Mouse (Mus musculus): Measurements from ENCODE around the gene Shld1. TPM values are rescaled to one million over a fixed set of nuclear protein-coding genes. Genes with fewer than 3 reads are reported as not detected.

Shld1 gene
- polyA plus RNA-seq, 1 experiment from 2014 or later, result 16.9 TPM

DNA sequence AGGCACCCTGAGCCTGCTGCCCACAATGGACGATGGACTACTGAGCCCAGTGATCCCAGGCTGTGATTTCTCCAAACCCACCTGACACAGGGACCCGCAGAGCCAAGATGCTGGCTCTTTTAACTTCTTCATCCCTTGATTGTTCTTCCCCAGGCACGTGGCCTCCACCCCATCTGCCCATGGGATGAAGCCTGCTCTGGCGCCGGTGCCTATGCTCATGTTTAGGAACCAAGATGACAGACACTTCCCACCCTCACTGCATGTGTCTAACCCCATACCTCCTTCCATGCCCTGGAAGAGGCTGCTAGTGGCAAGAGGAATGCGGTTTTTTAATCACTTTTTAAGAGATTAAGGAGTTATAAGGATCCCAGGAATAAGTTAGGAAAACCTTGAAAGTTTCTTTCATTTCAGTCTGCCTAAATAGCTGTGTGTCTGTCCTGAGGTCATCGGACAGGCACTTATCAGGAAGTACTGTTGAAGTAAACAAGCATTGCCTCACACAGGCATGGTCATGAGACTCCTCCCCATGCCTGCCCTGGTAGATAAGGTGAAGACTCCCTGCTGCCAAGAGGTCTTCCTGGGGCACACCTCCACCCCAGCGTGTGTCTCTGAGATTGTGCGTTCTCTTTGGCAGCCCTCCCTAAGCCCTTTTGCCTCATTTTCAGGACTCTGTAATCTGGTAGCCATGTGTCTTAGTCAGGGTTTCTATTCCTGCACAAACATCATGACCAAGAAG, 8.8 kb downstream of the Shld1 start:
- 87% methylated on average over 9 of the region's 9 CpGs for WGBS
- no peak overlapping the region for H3K9ac ChIP-seq

DNA sequence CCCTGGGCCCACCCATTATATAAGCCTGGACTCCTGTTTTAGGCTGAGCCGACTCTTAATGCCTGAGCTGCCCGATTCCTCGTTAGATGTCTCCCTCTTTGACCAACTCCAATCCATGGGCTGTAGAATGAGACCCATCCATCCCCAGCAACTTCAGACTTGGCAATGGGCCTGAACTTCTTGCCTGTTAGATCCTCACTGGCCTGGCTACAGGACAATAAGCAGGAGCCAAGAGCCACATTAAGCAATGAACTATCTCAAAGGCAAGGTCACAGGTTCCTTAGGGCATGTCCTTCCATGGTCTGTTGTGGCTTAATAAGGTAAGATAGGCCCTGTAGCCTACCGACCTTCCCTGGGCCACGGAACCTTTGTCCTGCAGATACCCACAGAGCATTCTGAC, 9.8 kb downstream of the Shld1 start:
- no peak overlapping the region for H3K9ac ChIP-seq
- 80% methylated on average over 5 of the region's 5 CpGs for WGBS
- no peaks in the 10 kb centered on the region for H3K9me3 ChIP-seq
- ATAC-seq (ENCODE audit: insufficient number of reproducible peaks, low FRiP score, low TSS enrichment, low read depth), result no peak
- H3K36me3 ChIP-seq, result peaks cover 10% of the 10 kb centered on the region
- no peak overlapping the region for H3K4me2 ChIP-seq
- H3K27ac ChIP-seq, result no peak overlapping the region
- no peak overlapping the region for H3K4me3 ChIP-seq
- no peaks in the 10 kb centered on the region for H3K27me3 ChIP-seq
- H3K4me1 ChIP-seq, result no peaks in the 10 kb centered on the region

More for the DNA sequence above, 8.8 kb downstream of the Shld1 start:
- no peaks in the 10 kb centered on the region for H3K9me3 ChIP-seq
- H3K4me2 ChIP-seq, result no peak overlapping the region
- no peaks in the 10 kb centered on the region for H3K4me1 ChIP-seq
- H3K36me3 ChIP-seq, result peaks cover 10% of the 10 kb centered on the region
- H3K27ac ChIP-seq, result no peak overlapping the region
- H3K4me3 ChIP-seq, result no peak overlapping the region
- H3K27me3 ChIP-seq, result no peaks in the 10 kb centered on the region
- no peak for ATAC-seq (ENCODE audit: insufficient number of reproducible peaks, low FRiP score, low TSS enrichment, low read depth)

DNA sequence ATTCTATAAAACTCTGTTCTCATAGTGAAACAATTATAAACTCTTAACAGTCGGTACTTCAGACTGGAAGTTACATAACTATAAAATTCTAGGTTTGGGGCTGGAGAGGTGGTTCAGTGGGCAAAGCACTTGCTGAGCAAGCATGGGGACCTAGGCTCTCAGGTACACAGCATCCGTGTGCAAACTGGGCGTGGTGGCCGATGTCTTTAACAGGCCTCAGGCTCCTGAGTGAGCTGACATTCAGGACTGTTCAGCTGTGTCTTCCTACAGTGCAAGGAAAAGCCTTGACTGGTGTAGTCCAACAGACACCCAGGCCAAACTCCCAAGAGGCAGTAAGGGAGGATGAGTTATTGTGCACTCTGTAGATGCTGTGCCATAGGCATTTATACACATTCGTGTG, 10.5 kb downstream of the Shld1 start:
- Histone ChIP-seq H3K36me3 (peaks cover 10% of the 10 kb centered on the region), H3K9ac (no peak overlapping the region), H3K9me3 (no peaks in the 10 kb centered on the region), H3K4me3 (no peak overlapping the region), H3K27ac (no peak overlapping the region), H3K4me1 (no peaks in the 10 kb centered on the region), H3K4me2 (no peak overlapping the region), H3K27me3 (no peaks in the 10 kb centered on the region)
- no peak for ATAC-seq (ENCODE audit: insufficient number of reproducible peaks, low FRiP score, low TSS enrichment, low read depth)
- WGBS, result 60% methylated on average over 5 of the region's 5 CpGs

DNA sequence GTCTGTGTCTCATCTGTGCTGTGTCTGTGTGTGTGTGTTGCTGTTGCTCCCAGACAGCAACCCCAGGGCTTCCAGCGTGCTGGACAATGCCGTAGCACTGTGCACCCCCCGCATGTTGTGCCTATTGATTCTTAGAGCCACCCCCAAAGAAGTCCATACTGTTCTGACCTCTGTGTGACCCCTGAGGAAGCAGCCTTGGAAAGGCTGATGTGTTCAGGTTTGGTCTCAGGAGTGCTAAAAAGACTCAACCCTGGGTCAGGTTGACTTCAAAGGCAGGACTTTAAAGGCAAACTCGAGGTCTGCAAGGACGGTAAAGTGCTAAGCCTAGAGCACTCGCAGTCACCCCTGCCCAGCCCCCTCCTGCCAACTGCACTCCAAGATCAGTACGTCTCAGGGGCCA, 11.0 kb downstream of the Shld1 start:
- Histone ChIP-seq H3K4me1 (no peaks in the 10 kb centered on the region), H3K4me2 (no peak overlapping the region), H3K27me3 (no peaks in the 10 kb centered on the region), H3K9me3 (no peaks in the 10 kb centered on the region), H3K9ac (no peak overlapping the region), H3K36me3 (peaks cover 11% of the 10 kb centered on the region), H3K4me3 (no peak overlapping the region), H3K27ac (no peak overlapping the region)
- WGBS, result 48% methylated on average over 7 of the region's 7 CpGs
- no peak for ATAC-seq (ENCODE audit: insufficient number of reproducible peaks, low FRiP score, low TSS enrichment, low read depth)

DNA sequence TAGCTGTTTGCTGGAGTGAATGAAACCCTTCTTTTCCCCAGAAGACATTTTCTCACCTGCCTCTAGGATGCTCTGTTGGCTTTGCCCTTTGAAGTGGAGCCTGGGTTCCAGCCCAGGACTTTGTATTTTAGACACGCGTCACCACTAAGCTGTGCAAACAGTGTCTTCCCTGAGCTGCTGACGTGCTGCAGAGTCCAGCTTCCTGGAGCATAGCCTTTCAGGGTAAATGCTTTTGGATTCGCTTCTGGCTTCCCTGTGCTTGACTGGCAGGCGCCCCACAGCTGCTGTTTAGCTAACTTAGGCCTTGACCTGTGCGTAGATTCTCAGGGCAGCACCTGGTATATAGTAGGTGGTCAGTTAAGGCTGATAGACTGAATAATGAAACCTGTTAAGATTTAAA, 11.7 kb downstream of the Shld1 start:
- peaks cover 11% of the 10 kb centered on the region for H3K36me3 ChIP-seq
- H3K4me1 ChIP-seq, result no peaks in the 10 kb centered on the region
- no peak overlapping the region for H3K4me2 ChIP-seq
- H3K27ac ChIP-seq, result no peak overlapping the region
- H3K9me3 ChIP-seq, result no peaks in the 10 kb centered on the region
- no peaks in the 10 kb centered on the region for H3K27me3 ChIP-seq
- 80% methylated on average over 6 of the region's 6 CpGs for WGBS
- H3K4me3 ChIP-seq, result no peak overlapping the region
- no peak for ATAC-seq (ENCODE audit: insufficient number of reproducible peaks, low FRiP score, low TSS enrichment, low read depth)
- no peak overlapping the region for H3K9ac ChIP-seq

DNA sequence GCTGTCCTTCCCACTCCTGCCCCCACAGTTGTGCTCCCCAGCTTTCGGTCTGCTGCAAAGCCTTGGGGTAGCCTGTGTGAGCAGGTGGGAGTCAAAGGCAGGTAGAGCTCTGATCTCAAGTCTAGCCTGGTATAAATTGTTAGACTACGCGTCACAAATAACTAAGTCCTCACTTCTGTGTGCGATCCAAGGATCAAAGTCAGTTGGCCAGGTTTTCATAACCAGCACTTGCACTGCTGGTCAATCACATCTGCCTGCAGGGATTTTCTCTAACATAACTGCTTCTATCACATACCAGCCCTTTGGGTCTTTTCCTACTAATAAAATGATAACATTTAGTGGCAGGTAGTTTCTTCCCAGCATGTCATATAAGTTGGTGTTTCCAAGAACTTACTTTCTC, 14.2 kb downstream of the Shld1 start:
- no peak overlapping the region for H3K9ac ChIP-seq
- peaks cover 9% of the 10 kb centered on the region for H3K36me3 ChIP-seq
- no peak overlapping the region for H3K4me3 ChIP-seq
- no peaks in the 10 kb centered on the region for H3K27me3 ChIP-seq
- no peak overlapping the region for H3K4me2 ChIP-seq
- H3K9me3 ChIP-seq, result no peaks in the 10 kb centered on the region
- ATAC-seq (ENCODE audit: insufficient number of reproducible peaks, low FRiP score, low TSS enrichment, low read depth), result no peak
- H3K27ac ChIP-seq, result no peak overlapping the region
- H3K4me1 ChIP-seq, result no peaks in the 10 kb centered on the region
- 88% methylated on average over 4 of the region's 4 CpGs for WGBS

DNA sequence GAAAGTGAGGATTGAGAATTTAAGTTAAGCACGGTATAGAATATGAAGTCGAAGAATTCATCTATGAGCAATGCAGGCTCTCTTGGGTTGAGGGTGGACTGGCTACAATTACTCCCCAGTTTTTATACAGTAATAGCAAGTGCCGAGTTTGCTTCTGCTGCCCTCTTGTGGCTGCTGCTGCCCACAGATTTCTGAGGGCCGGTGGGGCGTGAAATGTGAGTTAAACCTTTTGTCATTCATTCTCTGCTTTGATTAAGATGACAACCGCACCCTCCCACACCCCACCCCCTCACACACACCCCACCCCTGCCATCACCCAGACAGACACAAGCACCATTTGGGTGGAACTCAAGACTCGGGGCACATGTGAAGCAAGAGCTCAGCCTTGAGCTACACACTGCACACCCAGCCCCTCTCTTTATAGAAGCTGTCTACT, 14.7 kb downstream of the Shld1 start:
- peaks cover 9% of the 10 kb centered on the region; the same call in 1 of the 2 replicates for H3K36me3 ChIP-seq
- no peaks in the 10 kb centered on the region for H3K9me3 ChIP-seq
- no peaks in the 10 kb centered on the region for H3K4me1 ChIP-seq
- 0 out of 2 replicates have a peak, but pooled peaks have one; percentile 65 for ATAC-seq (ENCODE audit: insufficient number of reproducible peaks, low FRiP score, low TSS enrichment, low read depth)
- H3K27ac ChIP-seq, result no peak overlapping the region
- 15% methylated on average over 7 of the region's 7 CpGs for WGBS
- no peak overlapping the region for H3K4me3 ChIP-seq
- no peaks in the 10 kb centered on the region for H3K27me3 ChIP-seq
- no peak overlapping the region for H3K4me2 ChIP-seq
- no peak overlapping the region for H3K9ac ChIP-seq

DNA sequence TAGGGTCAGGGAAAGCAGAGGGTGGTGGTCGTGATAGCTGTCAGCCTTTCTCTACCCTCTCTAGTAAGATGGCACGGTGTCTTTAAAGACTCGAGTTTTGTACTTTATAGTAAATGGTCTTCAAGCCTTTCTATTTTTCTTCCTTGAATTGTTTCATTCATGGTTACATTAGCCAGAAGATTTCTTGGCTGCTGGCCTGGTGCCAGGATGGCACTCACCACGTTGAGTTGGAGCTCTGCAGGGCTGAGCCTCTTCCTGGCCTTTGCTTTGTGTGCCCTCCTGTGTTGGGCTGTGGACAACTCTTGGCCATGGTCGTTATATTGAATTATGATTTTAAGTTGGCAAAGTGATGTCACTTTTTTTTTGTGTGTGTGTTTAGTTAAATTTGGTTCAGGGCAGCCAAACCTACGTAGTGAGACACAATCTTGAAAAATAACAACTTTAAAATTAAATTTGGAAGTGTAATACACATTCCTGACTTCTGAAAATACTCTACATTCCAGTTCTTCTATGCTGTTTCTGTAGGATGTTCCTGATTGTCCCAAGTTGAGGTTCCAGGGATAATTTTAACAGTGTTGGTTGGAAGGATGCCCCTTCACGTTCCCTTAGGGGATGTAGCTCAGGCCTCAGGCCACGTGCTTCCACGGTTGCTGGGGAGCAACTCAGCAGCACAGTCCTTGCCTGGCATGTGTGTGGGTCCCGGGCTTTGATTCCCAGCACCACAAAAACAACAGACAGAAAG, 18.7 kb downstream of the Shld1 start:
- Histone ChIP-seq H3K4me2 (no peak overlapping the region), H3K36me3 (0 out of 2 replicates have a peak, but pooled peaks cover 2% of the 10 kb centered on the region), H3K9ac (no peak overlapping the region), H3K27ac (no peak overlapping the region), H3K27me3 (no peaks in the 10 kb centered on the region), H3K4me1 (no peaks in the 10 kb centered on the region), H3K4me3 (no peak overlapping the region), H3K9me3 (no peaks in the 10 kb centered on the region)
- ATAC-seq (ENCODE audit: insufficient number of reproducible peaks, low FRiP score, low TSS enrichment, low read depth), result no peak
- 80% methylated on average over 10 of the region's 10 CpGs for WGBS

DNA sequence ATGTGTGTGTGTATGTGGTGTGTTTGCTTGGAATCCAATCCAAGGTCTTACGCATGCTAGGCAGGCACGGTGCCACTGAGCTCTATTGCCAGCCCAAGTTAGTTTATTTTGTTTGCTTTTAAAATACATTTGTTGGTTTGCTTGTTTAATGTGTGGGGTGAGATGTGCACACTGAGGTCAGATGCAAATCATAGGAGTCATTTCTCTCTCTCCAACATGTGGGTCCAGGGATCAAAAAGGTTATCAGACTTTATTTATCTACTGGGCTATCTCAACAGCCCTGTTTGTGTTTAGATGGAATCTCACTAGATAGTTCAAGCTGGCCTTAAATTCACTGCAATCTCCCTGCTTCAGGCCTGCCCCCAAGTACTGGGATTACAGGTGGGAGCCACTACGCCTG, 19.6 kb downstream of the Shld1 start:
- H3K9ac ChIP-seq, result no peak overlapping the region
- H3K27ac ChIP-seq, result no peak overlapping the region
- WGBS, result 87% methylated on average over 3 of the region's 3 CpGs
- no peak overlapping the region for H3K4me2 ChIP-seq
- no peaks in the 10 kb centered on the region for H3K9me3 ChIP-seq
- H3K4me3 ChIP-seq, result no peak overlapping the region
- H3K36me3 ChIP-seq, result peaks cover 7% of the 10 kb centered on the region; the same call in 1 of the 2 replicates
- no peaks in the 10 kb centered on the region for H3K4me1 ChIP-seq
- ATAC-seq (ENCODE audit: insufficient number of reproducible peaks, low FRiP score, low TSS enrichment, low read depth), result no peak
- H3K27me3 ChIP-seq, result no peaks in the 10 kb centered on the region

DNA sequence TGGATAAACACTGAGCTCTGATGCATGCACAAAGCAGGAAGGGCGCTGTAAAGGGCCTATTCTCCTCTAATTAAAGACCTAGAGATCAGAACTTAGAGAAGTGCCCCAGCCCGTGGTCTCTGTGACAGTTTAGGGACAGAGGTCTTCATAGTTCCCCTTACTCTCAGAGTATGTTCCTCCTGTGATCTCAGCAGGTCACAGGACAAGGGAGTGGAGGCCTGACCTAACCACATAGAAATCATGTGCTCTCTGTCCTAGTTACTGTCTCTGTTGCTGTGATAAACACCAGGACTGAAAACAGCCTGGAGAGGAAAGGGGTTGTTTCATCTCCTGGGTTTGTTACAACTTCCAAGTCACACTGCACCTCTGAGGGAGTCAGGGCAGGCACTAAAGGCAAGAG, 23.8 kb downstream of the Shld1 start:
- Histone ChIP-seq H3K36me3 (peaks cover 6% of the 10 kb centered on the region; the same call in 1 of the 2 replicates), H3K27ac (no peak overlapping the region), H3K4me3 (no peak overlapping the region), H3K9me3 (no peaks in the 10 kb centered on the region), H3K9ac (no peak overlapping the region), H3K4me1 (no peaks in the 10 kb centered on the region), H3K27me3 (no peaks in the 10 kb centered on the region), H3K4me2 (no peak overlapping the region)
- WGBS, result 75% methylated on average over 2 of the region's 2 CpGs
- no peak for ATAC-seq (ENCODE audit: insufficient number of reproducible peaks, low FRiP score, low TSS enrichment, low read depth)

DNA sequence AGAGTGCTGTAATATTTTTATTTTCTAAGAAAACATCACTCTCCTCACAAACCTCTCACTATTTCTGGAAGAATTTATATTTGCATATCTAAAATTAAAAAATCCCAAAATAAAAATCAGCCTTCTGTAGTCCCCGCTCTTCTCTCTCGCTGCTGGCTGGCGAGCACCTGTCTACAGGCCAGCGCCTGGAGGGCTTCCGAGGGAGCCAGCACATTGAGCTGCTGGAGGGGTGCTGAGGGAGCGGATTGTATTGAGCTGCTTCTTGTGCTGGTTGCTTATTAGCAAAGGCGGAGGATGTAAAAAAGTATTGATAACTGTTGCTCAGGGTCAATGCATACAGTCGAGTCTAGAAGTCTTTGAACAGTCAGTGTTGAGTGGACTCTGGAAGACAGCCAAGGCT, 25.3 kb downstream of the Shld1 start:
- no peak overlapping the region for H3K27ac ChIP-seq
- 60% methylated on average over 8 of the region's 8 CpGs for WGBS
- no peak overlapping the region for H3K4me3 ChIP-seq
- peaks cover 6% of the 10 kb centered on the region; the same call in 1 of the 2 replicates for H3K36me3 ChIP-seq
- no peak overlapping the region for H3K4me2 ChIP-seq
- no peak overlapping the region for H3K9ac ChIP-seq
- no peaks in the 10 kb centered on the region for H3K9me3 ChIP-seq
- H3K4me1 ChIP-seq, result no peaks in the 10 kb centered on the region
- ATAC-seq (ENCODE audit: insufficient number of reproducible peaks, low FRiP score, low TSS enrichment, low read depth), result no peak
- H3K27me3 ChIP-seq, result no peaks in the 10 kb centered on the region

DNA sequence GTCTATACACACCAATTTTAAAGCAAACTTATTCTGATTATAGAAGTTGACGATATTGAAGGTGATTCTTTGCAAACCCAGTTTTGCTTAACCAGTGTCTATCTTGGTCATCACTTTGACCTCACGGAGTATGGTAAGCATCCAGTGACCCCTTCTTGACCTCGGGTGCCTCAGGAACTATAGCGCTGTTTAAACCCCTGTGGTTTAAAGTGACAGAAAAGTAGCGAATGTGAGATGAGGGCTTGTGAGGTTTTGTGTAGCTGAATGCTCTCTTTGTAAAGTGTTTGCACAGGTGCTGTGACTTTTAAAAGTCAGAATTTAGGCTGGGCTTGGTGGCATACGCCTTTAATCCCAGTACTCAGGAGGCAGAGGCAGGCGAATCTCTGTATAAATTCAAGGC, 27.8 kb downstream of the Shld1 start:
- no peak overlapping the region for H3K4me2 ChIP-seq
- no peak for ATAC-seq (ENCODE audit: insufficient number of reproducible peaks, low FRiP score, low TSS enrichment, low read depth)
- H3K9ac ChIP-seq, result no peak overlapping the region
- WGBS, result 86% methylated on average over 7 of the region's 7 CpGs
- no peak overlapping the region for H3K4me3 ChIP-seq
- peaks cover 6% of the 10 kb centered on the region; the same call in 1 of the 2 replicates for H3K36me3 ChIP-seq
- no peaks in the 10 kb centered on the region for H3K27me3 ChIP-seq
- no peak overlapping the region for H3K27ac ChIP-seq
- no peaks in the 10 kb centered on the region for H3K9me3 ChIP-seq
- no peaks in the 10 kb centered on the region for H3K4me1 ChIP-seq

Data from limb, embryonic 15.5 days (tissue).